Mouse (Mus musculus) MEL-GATA-1-ER (cell line): ENCODE data around the gene Pgap3.
A peak's percentile ranks its signal among the peaks of the same experiment; 100 is the strongest.

Experiments
- DNase-seq: peaks from one replicate; pipeline ENCODE4 v3.0.0-alpha.2; 2012; ENCODE audit warnings: low read depth; ENCODE audit errors: extremely low read depth

Pgap3 gene

GRCm38 (mm10) chr11:98412797-98413301 is 12.6 kb upstream of the Pgap3 start:
- no peak for DNase-seq

- no peak for DNase-seq
Measured at GRCm38 (mm10) chr11:98412273-98412796, 12.0 kb upstream of the Pgap3 start, which contains the start of gene Erbb2. Erbb2 (plus strand) TSS chr11:98412470.

GRCm38 (mm10) chr11:98409341-98409822 is 9.1 kb upstream of the Pgap3 start:
- no peak for DNase-seq

- no peak for DNase-seq
Measured at GRCm38 (mm10) chr11:98408872-98409271, 8.6 kb upstream of the Pgap3 start.

GRCm38 (mm10) chr11:98406621-98407020 is 6.3 kb upstream of the Pgap3 start:
- DNase-seq = no peak

- DNase-seq = no peak
Measured at GRCm38 (mm10) chr11:98400816-98401215, 526 bp upstream of the Pgap3 start.

GRCm38 (mm10) chr11:98397946-98398345 is 2.3 kb downstream of the Pgap3 start:
- DNase-seq = no peak

- DNase-seq = no peak
Measured at GRCm38 (mm10) chr11:98395041-98395440, 5.2 kb downstream of the Pgap3 start.

GRCm38 (mm10) chr11:98394301-98394700 is 6.0 kb downstream of the Pgap3 start:
- DNase-seq = no peak

GRCm38 (mm10) chr11:98393317-98393716 is 7.0 kb downstream of the Pgap3 start:
- DNase-seq = peak; percentile 80

GRCm38 (mm10) chr11:98392645-98393044 is 7.6 kb downstream of the Pgap3 start:
- DNase-seq = peak; percentile 62

- DNase-seq = no peak
Measured at GRCm38 (mm10) chr11:98392034-98392433, 8.3 kb downstream of the Pgap3 start.

- DNase-seq = no peak
Measured at GRCm38 (mm10) chr11:98390141-98390540, 10.1 kb downstream of the Pgap3 start.

GRCm38 (mm10) chr11:98389221-98389780 is 11.0 kb downstream of the Pgap3 start:
- DNase-seq = peak; percentile 33

GRCm38 (mm10) chr11:98388282-98388681 is 12.0 kb downstream of the Pgap3 start:
- DNase-seq = no peak

GRCm38 (mm10) chr11:98387056-98387577 is 13.2 kb downstream of the Pgap3 start:
- DNase-seq = no peak

- DNase-seq = no peak
Measured at GRCm38 (mm10) chr11:98386596-98386995, 13.7 kb downstream of the Pgap3 start.

GRCm38 (mm10) chr11:98385638-98386585 is 14.4 kb downstream of the Pgap3 start, which contains the start of gene Pnmt:
Pnmt (plus strand) TSS chr11:98386450.
- DNase-seq = no peak

GRCm38 (mm10) chr11:98384721-98385637 is 15.3 kb downstream of the Pgap3 start:
- no peak for DNase-seq

- no peak for DNase-seq
Measured at GRCm38 (mm10) chr11:98384216-98384615, 16.1 kb downstream of the Pgap3 start.
